Mouse (Mus musculus): ENCODE data around the gene Tmem151b.

Tmem151b gene

GRCm38 (mm10) chr17:45511757-45512156 is 37.7 kb downstream of the Tmem151b start:
- no peak for DNase-seq (ENCODE audit: low read depth, low spot score)

- no peak for DNase-seq (ENCODE audit: low read depth, low spot score)
Measured at GRCm38 (mm10) chr17:45510871-45511270, 38.6 kb downstream of the Tmem151b start.

GRCm38 (mm10) chr17:45506700-45507189 is 42.7 kb downstream of the Tmem151b start, which contains the start of gene Aars2:
Gene Aars2, plus strand, starts transcription at chr17:45506841.
- DNase-seq (ENCODE audit: low read depth, low spot score): peak; percentile 86

GRCm38 (mm10) chr17:45505941-45506465 is 43.5 kb downstream of the Tmem151b start:
- no peak for DNase-seq (ENCODE audit: low read depth, low spot score)

DNA sequence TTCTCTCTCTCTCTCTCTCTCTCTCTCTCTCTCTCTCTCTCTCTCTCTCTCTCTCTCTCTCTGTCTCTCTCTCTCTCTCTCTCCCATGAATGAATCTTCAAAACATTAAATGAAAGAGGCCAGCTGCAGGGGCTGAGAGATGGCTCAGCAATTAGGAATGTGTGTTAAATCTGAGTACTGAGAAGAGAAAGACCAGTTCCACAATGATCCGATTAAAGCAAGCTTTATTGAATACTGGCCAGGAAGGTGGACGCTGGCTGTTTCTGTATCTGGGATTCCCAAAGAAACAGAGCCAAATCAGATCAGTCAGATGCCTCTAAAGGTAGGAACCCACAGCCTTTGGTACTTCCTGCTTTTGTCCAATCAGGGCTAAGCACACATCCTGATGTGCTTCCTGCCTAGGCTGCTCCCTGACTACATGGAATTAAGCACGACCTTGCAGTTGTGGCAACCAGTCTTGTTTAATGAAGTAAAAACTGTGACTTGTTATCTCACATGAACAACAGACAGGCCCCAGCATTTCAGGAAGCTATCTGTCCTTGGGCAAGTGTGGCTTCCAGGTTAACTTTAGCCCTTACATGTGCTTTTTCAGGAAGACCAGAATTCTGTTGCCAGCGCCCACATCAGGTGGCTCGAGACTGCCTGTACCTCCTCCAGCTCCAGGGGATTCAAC is 46.0 kb downstream of the Tmem151b start:
- no peak for DNase-seq (ENCODE audit: low read depth, low spot score)

- DNase-seq (ENCODE audit: low read depth, low spot score): no peak
Measured at GRCm38 (mm10) chr17:45502324-45502723, 47.2 kb downstream of the Tmem151b start.

DNA sequence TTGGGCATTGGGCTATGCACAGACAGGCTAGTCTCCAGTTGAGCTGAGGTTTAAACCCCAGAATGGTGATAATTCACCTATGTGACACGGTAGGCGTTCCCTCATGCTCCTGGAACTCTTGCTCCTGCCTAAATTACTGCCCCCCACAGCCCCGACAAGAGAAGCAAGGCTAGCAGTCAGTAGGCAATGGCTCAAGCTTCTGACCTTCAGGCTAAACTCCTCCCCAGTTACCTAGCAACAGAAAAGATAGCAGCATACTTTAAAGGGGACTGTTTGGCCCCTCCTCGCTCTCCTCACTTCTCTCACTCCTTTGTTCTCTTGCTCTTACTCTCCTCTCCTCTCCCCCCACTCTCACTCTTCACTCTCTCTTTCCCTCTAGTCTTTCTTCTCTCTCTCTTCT is 48.5 kb downstream of the Tmem151b start:
- DNase-seq (ENCODE audit: low read depth, low spot score): no peak

GRCm38 (mm10) chr17:45499516-45499915 is 50.0 kb downstream of the Tmem151b start:
- DNase-seq (ENCODE audit: low read depth, low spot score): no peak

DNA sequence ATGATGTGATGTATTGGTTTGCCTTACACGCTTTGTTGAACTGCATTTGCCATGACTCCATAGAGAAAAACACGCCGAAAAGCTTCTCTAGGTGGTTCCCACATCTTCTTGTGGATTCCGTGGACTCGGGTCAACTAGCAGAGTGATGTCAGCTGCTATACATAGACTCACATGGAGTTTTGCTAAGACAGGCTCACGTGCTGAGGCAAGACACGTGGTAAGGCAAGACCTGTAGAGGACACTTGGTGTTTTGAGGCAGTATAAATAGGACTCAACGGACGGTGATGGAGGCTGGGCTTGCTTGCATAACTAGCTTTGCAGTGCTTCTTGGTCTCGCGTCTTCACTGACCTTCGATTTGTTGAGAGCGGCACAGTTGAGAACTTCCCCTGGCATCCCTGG is 51.1 kb downstream of the Tmem151b start:
- no peak for DNase-seq (ENCODE audit: low read depth, low spot score)

GRCm38 (mm10) chr17:45495398-45495797 is 54.1 kb downstream of the Tmem151b start:
- DNase-seq (ENCODE audit: low read depth, low spot score): no peak

All from skeletal muscle tissue, adult 2 months (tissue).